Mouse (Mus musculus) kidney, adult 2 months (tissue): ENCODE measurements around the gene Abca5.

Experiments
- CTCF ChIP-seq: fragments of 200-500 bp; conservative IDR thresholded peaks from 2 replicates; pipeline ENCODE4 v1.5.1; 2011; ENCODE audit warnings: low read depth, mild to moderate bottlenecking, control low read depth, low read length, moderate library complexity, mixed read lengths; ENCODE audit not compliant: insufficient read depth, insufficient read length
- POLR2A ChIP-seq: fragments of 200-500 bp; IDR thresholded peaks from one replicate; pipeline ENCODE4 v1.6.1; 2011; ENCODE audit warnings: low read depth, low read length, control low read depth

GRCm38 (mm10) chr11:110251534-110251933 lies 86.0 kb downstream of the Abca5 start, which contains the start of gene Abca6:
- TF ChIP-seq CTCF (no peak), POLR2A (no peak)
